ENCODE assay signal across 8 mouse cellular contexts in the genomic region with DNA sequence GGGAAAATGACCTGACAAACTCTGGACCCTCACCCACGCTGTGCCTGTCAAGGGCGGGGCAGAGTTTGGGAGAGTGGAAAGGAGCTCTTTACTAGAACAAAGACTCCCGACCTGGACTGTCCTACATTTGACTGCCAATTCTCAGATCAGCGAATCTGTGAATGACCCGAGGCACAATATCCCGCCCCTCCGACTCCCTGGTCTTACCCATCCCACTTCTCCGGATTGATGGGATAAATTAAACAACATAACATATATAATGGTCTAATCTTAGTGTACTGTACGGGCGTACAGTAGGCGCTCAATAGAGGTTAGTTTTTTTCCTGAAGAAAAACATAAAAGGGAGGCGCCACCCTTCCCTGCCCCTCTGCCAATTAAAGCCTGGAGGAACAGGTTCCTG. TPM values are rescaled to one million over a fixed set of nuclear protein-coding genes. Genes with fewer than 3 reads are reported as not detected.
DNase-seq lines count a peak whose midpoint lies in the region; ATAC-seq and TF ChIP-seq lines count a peak whose summit lies in the region.

No protein-coding gene starts in this region.

- peak overlapping the region; percentile 97 for H3K4me2 ChIP-seq in heart, embryonic 15.5 days
- H3K4me2 ChIP-seq in hindbrain, embryonic 15.5 days, result peak overlapping the region; percentile 100
- H3K4me2 ChIP-seq in midbrain, embryonic 15.5 days, result peak overlapping the region; percentile 94

- no peak for ATAC-seq in heart, embryonic 15.5 days (replicated peaks; ENCODE audit: insufficient number of reproducible peaks, insufficient read depth, low FRiP score, low read depth)
- no peak for ATAC-seq in hindbrain, embryonic 15.5 days (ENCODE audit: low FRiP score, low read depth)
- ATAC-seq in midbrain, embryonic 15.5 days (replicated peaks), result 0 out of 2 replicates have a peak, but pooled peaks have one; percentile 34

- peak overlapping the region; percentile 73 for H3K4me3 ChIP-seq in heart, embryonic 15.5 days
- H3K4me3 ChIP-seq in hindbrain, embryonic 15.5 days, result peak overlapping the region; percentile 60
- peak overlapping the region; percentile 45 for H3K4me3 ChIP-seq in midbrain, embryonic 15.5 days

- H3K4me1 ChIP-seq in heart, embryonic 15.5 days (replicated peaks), result peaks cover 42% of the 10 kb centered on the region
- H3K4me1 ChIP-seq in hindbrain, embryonic 15.5 days (replicated peaks), result peaks cover 16% of the 10 kb centered on the region
- H3K4me1 ChIP-seq in midbrain, embryonic 15.5 days, result peaks cover 17% of the 10 kb centered on the region

- 27% methylated on average over 12 of the region's 12 CpGs for WGBS in heart, embryonic 15.5 days
- 13% methylated on average over 12 of the region's 12 CpGs for WGBS in hindbrain, embryonic 15.5 days
- 15% methylated on average over 12 of the region's 12 CpGs for WGBS in midbrain, embryonic 15.5 days

- TF ChIP-seq CTCF in brain, embryonic 14.5 days (IDR thresholded peaks at IDR 0.05; ENCODE audit: borderline replicate concordance, extremely low read depth, insufficient read depth, insufficient read length), result no peak

- no peak for DNase-seq in heart, postnatal 4 days
- DNase-seq in brain, embryonic 14.5 days (ENCODE audit: low read depth), result peak; percentile 30
- DNase-seq in cerebellum, adult 11-12 months, result no peak
- no peak for DNase-seq in spleen, adult 12 weeks (ENCODE audit: low spot score)
- no peak for DNase-seq in kidney, adult 9 months

- TF ChIP-seq POLR2A in brain, embryonic 14.5 days (IDR thresholded peaks at IDR 0.05; ENCODE audit: borderline replicate concordance, extremely low read depth, insufficient read depth, insufficient read length, poor library complexity, severe bottlenecking), result no peak

- no peaks in the 10 kb centered on the region for H3K36me3 ChIP-seq in heart, embryonic 15.5 days
- no peaks in the 10 kb centered on the region for H3K36me3 ChIP-seq in hindbrain, embryonic 15.5 days
- no peaks in the 10 kb centered on the region for H3K36me3 ChIP-seq in midbrain, embryonic 15.5 days (replicated peaks)

- no peaks in the 10 kb centered on the region for H3K9me3 ChIP-seq in heart, embryonic 15.5 days (replicated peaks)
- no peaks in the 10 kb centered on the region for H3K9me3 ChIP-seq in hindbrain, embryonic 15.5 days
- no peaks in the 10 kb centered on the region for H3K9me3 ChIP-seq in midbrain, embryonic 15.5 days

- peak overlapping the region; percentile 66 for H3K9ac ChIP-seq in heart, embryonic 15.5 days
- no peak overlapping the region for H3K9ac ChIP-seq in hindbrain, embryonic 15.5 days
- H3K9ac ChIP-seq in midbrain, embryonic 15.5 days, result peak overlapping the region; percentile 41; the same call in 1 of the 2 replicates

- H3K27ac ChIP-seq in heart, embryonic 15.5 days, result no peak overlapping the region
- H3K27ac ChIP-seq in hindbrain, embryonic 15.5 days (replicated peaks), result no peak overlapping the region
- no peak overlapping the region for H3K27ac ChIP-seq in midbrain, embryonic 15.5 days

- H3K27me3 ChIP-seq in heart, embryonic 15.5 days, result no peaks in the 10 kb centered on the region
- H3K27me3 ChIP-seq in hindbrain, embryonic 15.5 days, result no peaks in the 10 kb centered on the region
- H3K27me3 ChIP-seq in midbrain, embryonic 15.5 days (replicated peaks), result peaks cover 4% of the 10 kb centered on the region; the same call in 1 of the 2 replicates

RNA-seq across cellular contexts. Expression of a gene that starts 0.7 kb away (rescaled TPM):
- 7.8 and 9.6 TPM in 2 replicates for polyA plus RNA-seq in heart, embryonic 15.5 days (2015; fragmentation: Nextera tagmentation; extraction: Ambion mirVana)
- 1 to 10 TPM; 5.8 to 9.7 TPM for total RNA-seq in heart, postnatal 4 days (2021)
- 3.5 and 5.1 TPM in 2 replicates for polyA plus RNA-seq in brain, embryonic 14.5 days (2012; rRNA removed)
- 2.8 and 3.6 TPM in 2 replicates for polyA plus RNA-seq in hindbrain, embryonic 15.5 days (2015; fragmentation: Nextera tagmentation; extraction: Ambion mirVana)
- 2.2 and 2.3 TPM in 2 replicates for polyA plus RNA-seq in midbrain, embryonic 15.5 days (2015; fragmentation: Nextera tagmentation; extraction: Ambion mirVana)

RNA-seq across cellular contexts. Expression of a gene that starts 28.2 kb away (rescaled TPM):
- 261 and 294 TPM in 2 replicates for polyA plus RNA-seq in heart, embryonic 15.5 days (2015; fragmentation: Nextera tagmentation; extraction: Ambion mirVana)
- total RNA-seq in heart, postnatal 4 days (2021), result 10 to 100 TPM; 96.2 to 97.8 TPM
- 105 and 107 TPM in 2 replicates for polyA plus RNA-seq in brain, embryonic 14.5 days (2012; rRNA removed)
- polyA plus RNA-seq in hindbrain, embryonic 15.5 days (2015; fragmentation: Nextera tagmentation; extraction: Ambion mirVana), result 208 TPM in 2 replicates
- polyA plus RNA-seq in midbrain, embryonic 15.5 days (2015; fragmentation: Nextera tagmentation; extraction: Ambion mirVana), result 127 and 151 TPM in 2 replicates

RNA-seq across cellular contexts. Expression of a gene that starts 34.7 kb away (rescaled TPM):
- 2.6 and 4.8 TPM in 2 replicates for polyA plus RNA-seq in heart, embryonic 15.5 days (2015; fragmentation: Nextera tagmentation; extraction: Ambion mirVana)
- 1 to 10 TPM; 3.3 to 3.7 TPM for total RNA-seq in heart, postnatal 4 days (2021)
- 4.2 and 6.2 TPM in 2 replicates for polyA plus RNA-seq in brain, embryonic 14.5 days (2012; rRNA removed)
- 5.8 and 6.5 TPM in 2 replicates for polyA plus RNA-seq in hindbrain, embryonic 15.5 days (2015; fragmentation: Nextera tagmentation; extraction: Ambion mirVana)
- 5.1 and 5.2 TPM in 2 replicates for polyA plus RNA-seq in midbrain, embryonic 15.5 days (2015; fragmentation: Nextera tagmentation; extraction: Ambion mirVana)
